Mouse (Mus musculus): ENCODE measurements at regions not wholly inside any gene's neighbourhood (a gene's known extent, or its start where the extent isn't known, plus 50 kb on each side); places are given as distances from the start of the nearest gene placed in this dataset.

- TF ChIP-seq POLR2A (IDR thresholded peaks at IDR 0.05; ENCODE audit: borderline replicate concordance, low read depth, low read length): no peak
- TF ChIP-seq CTCF (IDR thresholded peaks at IDR 0.05; ENCODE audit: low read depth, low read length): no peak
- Histone ChIP-seq H3K27ac (ENCODE audit: insufficient read depth, low read depth, low read length) (no peak overlapping the region), H3K4me1 (ENCODE audit: control insufficient read depth, insufficient read depth, low read length) (peaks cover 12% of the 10 kb centered on the region), H3K4me3 (ENCODE audit: insufficient read depth, low read length) (no peak overlapping the region)
These were observed 56.4 kb upstream of the Nap1l1 start for GRCm38 (mm10) chr10:111416611-111417130.

- TF ChIP-seq CTCF (IDR thresholded peaks at IDR 0.05; ENCODE audit: low read depth, low read length) (no peak), POLR2A (IDR thresholded peaks at IDR 0.05; ENCODE audit: borderline replicate concordance, low read depth, low read length) (no peak)
- no peak overlapping the region for H3K4me3 ChIP-seq (ENCODE audit: insufficient read depth, low read length)
These were observed 53.4 kb upstream of the Nap1l1 start for GRCm38 (mm10) chr10:111419375-111420194.

GRCm38 (mm10) chr10:111420195-111420838, 52.7 kb upstream of the Nap1l1 start:
- TF ChIP-seq CTCF (IDR thresholded peaks at IDR 0.05; ENCODE audit: low read depth, low read length): no peak
- TF ChIP-seq POLR2A (IDR thresholded peaks at IDR 0.05; ENCODE audit: borderline replicate concordance, low read depth, low read length): no peak
- H3K4me3 ChIP-seq (ENCODE audit: insufficient read depth, low read length): no peak overlapping the region
- no peak overlapping the region for H3K27ac ChIP-seq (ENCODE audit: insufficient read depth, low read depth, low read length)
- peaks cover 13% of the 10 kb centered on the region for H3K4me1 ChIP-seq (ENCODE audit: control insufficient read depth, insufficient read depth, low read length)

More at GRCm38 (mm10) chr10:111419375-111420194, 53.4 kb upstream of the Nap1l1 start:
- H3K4me1 ChIP-seq (ENCODE audit: control insufficient read depth, insufficient read depth, low read length): peaks cover 13% of the 10 kb centered on the region
- H3K27ac ChIP-seq (ENCODE audit: insufficient read depth, low read depth, low read length): no peak overlapping the region

- Histone ChIP-seq H3K4me1 (ENCODE audit: control insufficient read depth, insufficient read depth, low read length) (peaks cover 13% of the 10 kb centered on the region), H3K27ac (ENCODE audit: insufficient read depth, low read depth, low read length) (peak overlapping the region; percentile 7; the same call in 1 of the 2 replicates), H3K4me3 (ENCODE audit: insufficient read depth, low read length) (no peak overlapping the region)
- no peak for TF ChIP-seq POLR2A (IDR thresholded peaks at IDR 0.05; ENCODE audit: borderline replicate concordance, low read depth, low read length)
- no peak for TF ChIP-seq CTCF (IDR thresholded peaks at IDR 0.05; ENCODE audit: low read depth, low read length)
These were observed 51.0 kb upstream of the Nap1l1 start for GRCm38 (mm10) chr10:111422057-111422456.

GRCm38 (mm10) chr10:111422649-111423048, 50.4 kb upstream of the Nap1l1 start:
- Histone ChIP-seq H3K27ac (ENCODE audit: insufficient read depth, low read depth, low read length) (peak overlapping the region; percentile 59), H3K4me3 (ENCODE audit: insufficient read depth, low read length) (peak overlapping the region; percentile 54), H3K4me1 (ENCODE audit: control insufficient read depth, insufficient read depth, low read length) (peaks cover 13% of the 10 kb centered on the region)
- TF ChIP-seq CTCF (IDR thresholded peaks at IDR 0.05; ENCODE audit: low read depth, low read length) (no peak), POLR2A (IDR thresholded peaks at IDR 0.05; ENCODE audit: borderline replicate concordance, low read depth, low read length) (no peak)
